Mouse (Mus musculus): ENCODE results near the gene Ckap4. TPM values are rescaled to one million over a fixed set of nuclear protein-coding genes. Genes with fewer than 3 reads are reported as not detected.

Ckap4 gene
- polyA plus RNA-seq, 1 experiment from 2014 or later: 68.0 TPM

GRCm38 (mm10) chr10:84573671-84574420, 40.0 kb upstream of the Ckap4 start:
- H3K4me3 ChIP-seq (ENCODE audit: low read depth, low read length): no peak overlapping the region
- H3K9me3 ChIP-seq (ENCODE audit: control insufficient read depth, low read length): no peaks in the 10 kb centered on the region
- DNase-seq (ENCODE audit: low spot score): no peak
- H3K27ac ChIP-seq (ENCODE audit: low read depth, low read length): no peak overlapping the region
- no peak for ATAC-seq (replicated peaks; ENCODE audit: low FRiP score)
- peaks cover 4% of the 10 kb centered on the region; the same call in 1 of the 2 replicates for H3K4me1 ChIP-seq (replicated peaks; ENCODE audit: control insufficient read depth, insufficient read depth, low read length)
- H3K4me2 ChIP-seq (ENCODE audit: low read depth, low read length, severe bottlenecking): no peak overlapping the region
- 0 out of 2 replicates have a peak, but pooled peaks cover 2% of the 10 kb centered on the region for H3K27me3 ChIP-seq (ENCODE audit: control insufficient read depth, insufficient read depth, low read length)
- H3K9ac ChIP-seq (ENCODE audit: low read length): no peak overlapping the region
- no peaks in the 10 kb centered on the region for H3K36me3 ChIP-seq (ENCODE audit: control insufficient read depth, insufficient read depth, low read length)
- WGBS: 72% methylated on average over 5 of the region's 5 CpGs

- H3K9ac ChIP-seq (ENCODE audit: low read length): no peak overlapping the region
- 0 out of 2 replicates have a peak, but pooled peaks cover 2% of the 10 kb centered on the region for H3K27me3 ChIP-seq (ENCODE audit: control insufficient read depth, insufficient read depth, low read length)
- no peak for DNase-seq (ENCODE audit: low spot score)
- no peak overlapping the region for H3K4me3 ChIP-seq (ENCODE audit: low read depth, low read length)
- H3K36me3 ChIP-seq (ENCODE audit: control insufficient read depth, insufficient read depth, low read length): no peaks in the 10 kb centered on the region
- no peak overlapping the region for H3K4me2 ChIP-seq (ENCODE audit: low read depth, low read length, severe bottlenecking)
- H3K4me1 ChIP-seq (replicated peaks; ENCODE audit: control insufficient read depth, insufficient read depth, low read length): no peaks in the 10 kb centered on the region
- H3K9me3 ChIP-seq (ENCODE audit: control insufficient read depth, low read length): no peaks in the 10 kb centered on the region
- no peak overlapping the region for H3K27ac ChIP-seq (ENCODE audit: low read depth, low read length)
- no peak for ATAC-seq (replicated peaks; ENCODE audit: low FRiP score)
- 89% methylated on average over 10 of the region's 10 CpGs for WGBS
Observed at GRCm38 (mm10) chr10:84571052-84571639, 37.3 kb upstream of the Ckap4 start.

GRCm38 (mm10) chr10:84564427-84564826, 30.6 kb upstream of the Ckap4 start:
- Histone ChIP-seq H3K27ac (ENCODE audit: low read depth, low read length) (no peak overlapping the region), H3K9ac (ENCODE audit: low read length) (no peak overlapping the region), H3K27me3 (ENCODE audit: control insufficient read depth, insufficient read depth, low read length) (no peaks in the 10 kb centered on the region), H3K4me3 (ENCODE audit: low read depth, low read length) (no peak overlapping the region), H3K4me2 (ENCODE audit: low read depth, low read length, severe bottlenecking) (no peak overlapping the region), H3K36me3 (ENCODE audit: control insufficient read depth, insufficient read depth, low read length) (no peaks in the 10 kb centered on the region), H3K9me3 (ENCODE audit: control insufficient read depth, low read length) (no peaks in the 10 kb centered on the region), H3K4me1 (replicated peaks; ENCODE audit: control insufficient read depth, insufficient read depth, low read length) (no peaks in the 10 kb centered on the region)
- ATAC-seq (replicated peaks; ENCODE audit: low FRiP score) (no peak), DNase-seq (ENCODE audit: low spot score) (no peak)
- 85% methylated on average over 8 of the region's 8 CpGs for WGBS

- no peaks in the 10 kb centered on the region for H3K4me1 ChIP-seq (replicated peaks; ENCODE audit: control insufficient read depth, insufficient read depth, low read length)
- no peaks in the 10 kb centered on the region for H3K36me3 ChIP-seq (ENCODE audit: control insufficient read depth, insufficient read depth, low read length)
- H3K9ac ChIP-seq (ENCODE audit: low read length): no peak overlapping the region
- peaks cover 3% of the 10 kb centered on the region; the same call in 1 of the 2 replicates for H3K9me3 ChIP-seq (ENCODE audit: control insufficient read depth, low read length)
- ATAC-seq (replicated peaks; ENCODE audit: low FRiP score): no peak
- H3K4me3 ChIP-seq (ENCODE audit: low read depth, low read length): no peak overlapping the region
- DNase-seq (ENCODE audit: low spot score): no peak
- H3K27ac ChIP-seq (ENCODE audit: low read depth, low read length): no peak overlapping the region
- 69% methylated on average over 13 of the region's 13 CpGs for WGBS
- H3K27me3 ChIP-seq (ENCODE audit: control insufficient read depth, insufficient read depth, low read length): no peaks in the 10 kb centered on the region
- H3K4me2 ChIP-seq (ENCODE audit: low read depth, low read length, severe bottlenecking): no peak overlapping the region
Observed at GRCm38 (mm10) chr10:84562567-84563554, 29.0 kb upstream of the Ckap4 start.

DNA sequence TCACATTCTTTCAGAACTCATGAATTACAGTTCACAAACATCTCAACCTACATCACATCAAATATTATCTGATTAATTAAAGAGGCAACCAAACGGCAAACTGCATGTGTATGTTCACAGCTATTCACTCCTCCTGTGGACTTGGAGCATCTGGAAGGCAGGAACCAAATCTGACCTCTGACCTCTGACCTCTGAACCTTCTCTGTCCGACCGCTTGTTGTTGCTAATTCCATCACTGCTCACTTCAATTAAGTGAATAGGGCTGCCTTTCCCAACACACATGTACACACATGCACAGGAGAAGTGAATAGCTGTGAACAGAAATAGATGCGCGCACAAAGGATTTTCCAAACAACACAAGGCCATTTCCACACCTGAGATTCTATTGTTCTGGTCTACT, 28.3 kb upstream of the Ckap4 start:
- ATAC-seq (replicated peaks; ENCODE audit: low FRiP score) (no peak), DNase-seq (ENCODE audit: low spot score) (no peak)
- Histone ChIP-seq H3K36me3 (ENCODE audit: control insufficient read depth, insufficient read depth, low read length) (no peaks in the 10 kb centered on the region), H3K9ac (ENCODE audit: low read length) (no peak overlapping the region), H3K4me2 (ENCODE audit: low read depth, low read length, severe bottlenecking) (no peak overlapping the region), H3K27me3 (ENCODE audit: control insufficient read depth, insufficient read depth, low read length) (no peaks in the 10 kb centered on the region), H3K4me1 (replicated peaks; ENCODE audit: control insufficient read depth, insufficient read depth, low read length) (no peaks in the 10 kb centered on the region), H3K27ac (ENCODE audit: low read depth, low read length) (no peak overlapping the region), H3K9me3 (ENCODE audit: control insufficient read depth, low read length) (peaks cover 3% of the 10 kb centered on the region; the same call in 1 of the 2 replicates), H3K4me3 (ENCODE audit: low read depth, low read length) (no peak overlapping the region)
- 79% methylated on average over 5 of the region's 5 CpGs for WGBS

DNA sequence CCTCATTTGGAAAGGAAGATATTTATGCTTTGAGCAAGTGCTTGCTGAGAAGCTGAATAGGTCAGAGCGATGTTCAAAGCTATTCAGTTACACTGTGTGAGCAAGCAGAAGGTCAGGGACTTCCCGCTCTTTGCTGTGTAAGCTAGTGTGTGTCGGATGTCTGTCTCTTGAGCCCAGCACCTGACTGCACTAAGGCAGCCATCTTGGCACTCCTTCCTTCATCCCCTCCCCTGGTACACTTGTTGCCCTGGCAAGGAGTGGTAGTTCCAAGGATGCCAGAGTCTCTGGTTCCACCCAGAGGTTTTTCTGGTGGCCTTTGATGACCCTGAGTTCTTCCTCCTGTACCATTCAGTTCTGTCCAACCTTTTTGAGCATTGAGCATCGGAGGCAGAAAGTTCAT, 26.1 kb upstream of the Ckap4 start:
- no peak for ATAC-seq (replicated peaks; ENCODE audit: low FRiP score)
- WGBS: 89% methylated on average over 4 of the region's 4 CpGs
- no peak for DNase-seq (ENCODE audit: low spot score)

DNA sequence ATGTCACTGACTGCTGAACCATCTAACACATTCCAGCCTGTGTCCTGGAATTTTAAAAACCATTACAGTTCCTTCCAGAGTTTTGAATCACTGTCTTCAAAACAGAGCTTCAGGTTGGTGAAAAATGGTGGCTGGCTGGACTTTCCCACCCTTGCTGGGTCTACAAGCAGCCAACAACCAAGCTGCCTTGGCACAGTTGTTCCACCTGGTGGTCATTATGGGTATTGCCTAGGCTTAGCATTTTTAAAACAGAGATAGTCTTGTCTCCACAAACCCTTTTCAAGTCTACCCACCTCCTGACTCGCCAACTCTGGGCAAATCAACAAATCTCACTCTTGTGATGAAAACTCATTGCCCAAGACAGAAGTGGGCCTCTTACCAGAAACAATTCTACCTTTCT, 24.6 kb upstream of the Ckap4 start:
- Histone ChIP-seq H3K4me2 (ENCODE audit: low read depth, low read length, severe bottlenecking) (no peak overlapping the region), H3K4me1 (replicated peaks; ENCODE audit: control insufficient read depth, insufficient read depth, low read length) (no peaks in the 10 kb centered on the region)
- WGBS: 78% methylated on average over 1 of the region's 1 CpGs

More for the DNA sequence above, 26.1 kb upstream of the Ckap4 start:
- H3K4me2 ChIP-seq (ENCODE audit: low read depth, low read length, severe bottlenecking): no peak overlapping the region
- H3K9me3 ChIP-seq (ENCODE audit: control insufficient read depth, low read length): peaks cover 3% of the 10 kb centered on the region; the same call in 1 of the 2 replicates
- no peaks in the 10 kb centered on the region for H3K27me3 ChIP-seq (ENCODE audit: control insufficient read depth, insufficient read depth, low read length)
- H3K36me3 ChIP-seq (ENCODE audit: control insufficient read depth, insufficient read depth, low read length): no peaks in the 10 kb centered on the region
- no peaks in the 10 kb centered on the region for H3K4me1 ChIP-seq (replicated peaks; ENCODE audit: control insufficient read depth, insufficient read depth, low read length)
- H3K9ac ChIP-seq (ENCODE audit: low read length): no peak overlapping the region
- no peak overlapping the region for H3K4me3 ChIP-seq (ENCODE audit: low read depth, low read length)
- H3K27ac ChIP-seq (ENCODE audit: low read depth, low read length): no peak overlapping the region

DNA sequence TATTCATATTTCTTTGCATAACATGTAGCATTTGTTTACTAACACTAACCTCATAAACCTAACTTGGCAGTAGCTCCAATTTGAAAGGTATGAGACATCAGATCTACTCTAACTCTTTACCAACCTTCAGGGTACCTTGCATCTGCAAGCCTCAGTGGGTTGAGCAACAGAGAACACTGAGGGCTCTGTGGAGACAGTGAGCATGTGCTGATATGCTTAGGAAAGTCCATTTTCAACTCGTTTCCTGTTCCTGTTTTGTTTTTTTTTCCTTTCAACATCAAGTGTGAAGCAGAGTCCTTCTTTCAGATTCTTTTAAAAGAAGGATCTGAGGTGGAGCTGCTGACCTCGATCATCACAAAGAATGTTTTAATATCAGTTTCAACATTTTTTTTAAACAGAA, 22.3 kb upstream of the Ckap4 start:
- no peak overlapping the region for H3K4me3 ChIP-seq (ENCODE audit: low read depth, low read length)
- WGBS: 82% methylated on average over 2 of the region's 2 CpGs
- H3K27me3 ChIP-seq (ENCODE audit: control insufficient read depth, insufficient read depth, low read length): no peaks in the 10 kb centered on the region
- no peak overlapping the region for H3K27ac ChIP-seq (ENCODE audit: low read depth, low read length)
- no peak overlapping the region for H3K9ac ChIP-seq (ENCODE audit: low read length)
- H3K4me2 ChIP-seq (ENCODE audit: low read depth, low read length, severe bottlenecking): no peak overlapping the region
- DNase-seq (ENCODE audit: low spot score): no peak
- no peaks in the 10 kb centered on the region for H3K36me3 ChIP-seq (ENCODE audit: control insufficient read depth, insufficient read depth, low read length)
- no peaks in the 10 kb centered on the region for H3K4me1 ChIP-seq (replicated peaks; ENCODE audit: control insufficient read depth, insufficient read depth, low read length)
- H3K9me3 ChIP-seq (ENCODE audit: control insufficient read depth, low read length): peaks cover 3% of the 10 kb centered on the region; the same call in 1 of the 2 replicates
- no peak for ATAC-seq (replicated peaks; ENCODE audit: low FRiP score)

More for the DNA sequence above, 24.6 kb upstream of the Ckap4 start:
- H3K9ac ChIP-seq (ENCODE audit: low read length): no peak overlapping the region
- no peaks in the 10 kb centered on the region for H3K27me3 ChIP-seq (ENCODE audit: control insufficient read depth, insufficient read depth, low read length)
- H3K4me3 ChIP-seq (ENCODE audit: low read depth, low read length): no peak overlapping the region
- no peak overlapping the region for H3K27ac ChIP-seq (ENCODE audit: low read depth, low read length)
- DNase-seq (ENCODE audit: low spot score): no peak
- no peaks in the 10 kb centered on the region for H3K36me3 ChIP-seq (ENCODE audit: control insufficient read depth, insufficient read depth, low read length)
- no peak for ATAC-seq (replicated peaks; ENCODE audit: low FRiP score)
- H3K9me3 ChIP-seq (ENCODE audit: control insufficient read depth, low read length): peaks cover 3% of the 10 kb centered on the region; the same call in 1 of the 2 replicates
